Mouse (Mus musculus): Measurements from ENCODE around the gene Pacsin2.
"Not testable (repeated sequence)": the region's sequence is repeated elsewhere in the genome, so short reads cannot be mapped to it uniquely, and the experiment has no call there.

Pacsin2 gene

GRCm38 (mm10) chr15:83368702-83369101 is 95.7 kb downstream of the Pacsin2 start:
- not testable (repeated sequence) for DNase-seq (ENCODE audit: low read depth)

GRCm38 (mm10) chr15:83368261-83368660 is 96.1 kb downstream of the Pacsin2 start:
- DNase-seq (ENCODE audit: low read depth): no peak

GRCm38 (mm10) chr15:83366933-83367552 is 97.4 kb downstream of the Pacsin2 start:
- DNase-seq (ENCODE audit: low read depth): no peak

- no peak for DNase-seq (ENCODE audit: low read depth)
Observed at GRCm38 (mm10) chr15:83365697-83366096, 98.7 kb downstream of the Pacsin2 start.

GRCm38 (mm10) chr15:83364194-83364593 is 100.2 kb downstream of the Pacsin2 start:
- DNase-seq (ENCODE audit: low read depth): no peak

GRCm38 (mm10) chr15:83362813-83363212 is 101.6 kb downstream of the Pacsin2 start:
- not testable (repeated sequence) for DNase-seq (ENCODE audit: low read depth)

- DNase-seq (ENCODE audit: low read depth): not testable (repeated sequence)
Observed at GRCm38 (mm10) chr15:83360899-83361298, 103.5 kb downstream of the Pacsin2 start.

- DNase-seq (ENCODE audit: low read depth): no peak
Observed at GRCm38 (mm10) chr15:83360140-83360539, 104.3 kb downstream of the Pacsin2 start.

- no peak for DNase-seq (ENCODE audit: low read depth)
Observed at GRCm38 (mm10) chr15:83358476-83358875, 105.9 kb downstream of the Pacsin2 start.

- DNase-seq (ENCODE audit: low read depth): no peak
Observed at GRCm38 (mm10) chr15:83351546-83351945, 112.9 kb downstream of the Pacsin2 start.

GRCm38 (mm10) chr15:83350859-83351258 is 113.5 kb downstream of the Pacsin2 start:
- no peak for DNase-seq (ENCODE audit: low read depth)

GRCm38 (mm10) chr15:83349954-83350711 is 114.3 kb downstream of the Pacsin2 start, which contains the start of gene Arfgap3:
Gene Arfgap3 (minus strand): TSS chr15:83350247.
- peak; percentile 82 for DNase-seq (ENCODE audit: low read depth)

GRCm38 (mm10) chr15:83349225-83349953 is 115.0 kb downstream of the Pacsin2 start:
- DNase-seq (ENCODE audit: low read depth): no peak

GRCm38 (mm10) chr15:83348747-83349146 is 115.7 kb downstream of the Pacsin2 start:
- no peak for DNase-seq (ENCODE audit: low read depth)

GRCm38 (mm10) chr15:83345898-83346529 is 118.4 kb downstream of the Pacsin2 start:
- DNase-seq (ENCODE audit: low read depth): no peak

GRCm38 (mm10) chr15:83344956-83345355 is 119.5 kb downstream of the Pacsin2 start:
- no peak for DNase-seq (ENCODE audit: low read depth)

- DNase-seq (ENCODE audit: low read depth): no peak
Observed at GRCm38 (mm10) chr15:83344157-83344556, 120.2 kb downstream of the Pacsin2 start.

GRCm38 (mm10) chr15:83338908-83339307 is 125.5 kb downstream of the Pacsin2 start:
- DNase-seq (ENCODE audit: low read depth): no peak

GRCm38 (mm10) chr15:83337903-83338870 is 126.2 kb downstream of the Pacsin2 start:
- no peak for DNase-seq (ENCODE audit: low read depth)

- no peak for DNase-seq (ENCODE audit: low read depth)
Observed at GRCm38 (mm10) chr15:83332373-83332772, 132.0 kb downstream of the Pacsin2 start.

- DNase-seq (ENCODE audit: low read depth): no peak
Observed at GRCm38 (mm10) chr15:83328952-83329351, 135.5 kb downstream of the Pacsin2 start.
